Mouse (Mus musculus) hindbrain, postnatal 0 days (tissue): ENCODE data around the gene Inpp5k. TPM values are rescaled to one million over a fixed set of nuclear protein-coding genes. Genes with fewer than 3 reads are reported as not detected.
"Not testable (repeated sequence)": the region's sequence is repeated elsewhere in the genome, so short reads cannot be mapped to it uniquely, and the experiment has no call there.

ENCODE experiments used
- ATAC-seq: fragments of 200-750 bp; cut with Nextera tagmentation; 2 replicates; pipeline ENCODE4 v1.8.0; 2017; ENCODE audit warnings: mild to moderate bottlenecking, moderate TSS enrichment, moderate library complexity
- DNase-seq: peaks from one replicate; pipeline ENCODE4 v3.0.0-alpha.2; 2015; ENCODE audit warnings: low spot score
- H3K27ac ChIP-seq: fragments of 300-500 bp; sonication (generic); 2 replicates; pipeline ENCODE4 v1.5.1; 2014; ENCODE audit warnings: mild to moderate bottlenecking
- H3K27me3 ChIP-seq: fragments of 300-500 bp; sonication (generic); 2 replicates; pipeline ENCODE4 v1.6.1; 2014; ENCODE audit warnings: low read length, mixed read lengths; ENCODE audit not compliant: insufficient read depth
- H3K36me3 ChIP-seq: fragments of 300-500 bp; sonication (generic); 2 replicates; pipeline ENCODE4 v1.6.1; 2014; ENCODE audit warnings: low read length, mixed read lengths; ENCODE audit not compliant: insufficient read depth
- H3K4me1 ChIP-seq: fragments of 300-500 bp; sonication (generic); 2 replicates; pipeline ENCODE4 v1.6.1; 2014; ENCODE audit warnings: antibody characterized with exemption, low read length, mixed read lengths; ENCODE audit not compliant: insufficient read depth
- H3K4me2 ChIP-seq: fragments of 300-500 bp; sonication (generic); 2 replicates; pipeline ENCODE4 v1.6.1; 2014; ENCODE audit warnings: low read depth, mild to moderate bottlenecking, low read length, moderate library complexity, mixed read lengths
- H3K4me3 ChIP-seq: fragments of 300-500 bp; sonication (generic); 2 replicates; pipeline ENCODE4 v1.5.1; 2014; ENCODE audit warnings: low read length
- H3K9ac ChIP-seq: fragments of 300-500 bp; sonication (generic); replicated peaks from 2 replicates; pipeline ENCODE4 v1.6.1; 2014; ENCODE audit warnings: mild to moderate bottlenecking, low read length, moderate library complexity, mixed read lengths
- H3K9me3 ChIP-seq: fragments of 300-500 bp; sonication (generic); 2 replicates; pipeline ENCODE4 v1.6.1; 2016; ENCODE audit warnings: low read length, mixed read lengths
- CTCF ChIP-seq: IDR thresholded peaks from 2 replicates; pipeline ENCODE4 v1.5.1; 2016; ENCODE audit warnings: antibody characterized with exemption, control low read depth, low read depth
- WGBS: fragments of 180-500 bp; shearing (Covaris S2); extraction: QIAGEN DNeasy Blood & Tissue Kit; methylation state at CpG from one replicate; pipeline ENCODE4 v1.1.7; 2014; 5-methylcytosine and 5-hydroxymethylcytosine counted together
- polyA plus RNA-seq: library from polyadenylated mRNA; unstranded; fragments of >200 nt; fragmentation: Nextera tagmentation; extraction: Ambion mirVana; gene quantifications from 2 replicates; pipeline ENCODE4 v1.2.1, GENCODE M21; 2015
- total RNA-seq: library from RNA; depleted of rRNA; stranded (reverse); fragments of >200 nt; gene quantifications from 2 replicates; pipeline ENCODE4 v1.2.3, GENCODE M21; 2014

Inpp5k gene
- total and polyA plus RNA-seq, 2 experiments from 2014 or later, result 43.9 to 52.1 TPM

- H3K27me3 ChIP-seq, result no peaks in the 10 kb centered on the region
- no peaks in the 10 kb centered on the region for H3K4me1 ChIP-seq
- no peak overlapping the region for H3K4me2 ChIP-seq
- H3K4me3 ChIP-seq, result no peak overlapping the region
- H3K27ac ChIP-seq, result no peak overlapping the region
- TF ChIP-seq CTCF, result no peak
- no peak for DNase-seq
- WGBS, result 86% methylated on average over 3 of the region's 3 CpGs
- H3K36me3 ChIP-seq, result peaks cover 42% of the 10 kb centered on the region
- H3K9me3 ChIP-seq, result no peaks in the 10 kb centered on the region
- no peak overlapping the region for H3K9ac ChIP-seq
- no peak for ATAC-seq
These were observed 34.0 kb upstream of the Inpp5k start for GRCm38 (mm10) chr11:75596726-75597255.

DNA sequence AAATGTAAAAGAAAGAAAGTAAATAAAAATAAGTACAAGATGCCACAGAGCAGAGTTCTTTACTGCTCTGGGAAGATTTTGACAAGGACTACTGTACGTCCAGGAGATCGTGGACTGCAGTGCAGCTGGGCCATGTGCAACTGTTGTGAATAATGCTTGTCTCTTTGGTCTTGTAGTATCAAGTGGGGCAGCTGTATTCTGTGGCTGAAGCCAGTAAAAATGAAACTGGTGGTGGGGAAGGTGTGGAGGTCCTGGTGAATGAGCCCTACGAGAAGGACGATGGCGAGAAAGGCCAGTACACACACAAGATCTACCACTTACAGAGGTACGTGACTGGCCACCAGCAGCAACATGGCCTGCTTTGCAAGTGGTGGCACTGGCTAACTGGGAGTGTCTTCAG lies 32.8 kb upstream of the Inpp5k start:
- H3K27ac ChIP-seq, result no peak overlapping the region
- DNase-seq (no peak), ATAC-seq (no peak)
- WGBS, result 93% methylated on average over 6 of the region's 6 CpGs
- no peaks in the 10 kb centered on the region for H3K27me3 ChIP-seq
- no peak overlapping the region for H3K4me2 ChIP-seq
- no peaks in the 10 kb centered on the region for H3K4me1 ChIP-seq
- no peak overlapping the region for H3K9ac ChIP-seq
- no peak overlapping the region for H3K4me3 ChIP-seq
- TF ChIP-seq CTCF, result no peak
- H3K36me3 ChIP-seq, result peaks cover 51% of the 10 kb centered on the region
- H3K9me3 ChIP-seq, result no peaks in the 10 kb centered on the region

- not testable (repeated sequence) for H3K4me3 ChIP-seq, H3K27ac ChIP-seq, DNase-seq, ATAC-seq, H3K9me3 ChIP-seq, H3K27me3 ChIP-seq, H3K4me2 ChIP-seq, H3K4me1 ChIP-seq, H3K9ac ChIP-seq
- WGBS, result 93% methylated on average over 15 of the region's 17 CpGs
- peaks cover 56% of the 10 kb centered on the region for H3K36me3 ChIP-seq
These were observed 31.0 kb upstream of the Inpp5k start for GRCm38 (mm10) chr11:75599802-75600201.

GRCm38 (mm10) chr11:75604826-75605225 lies 26.0 kb upstream of the Inpp5k start:
- Histone ChIP-seq H3K4me1 (no peaks in the 10 kb centered on the region), H3K27ac (no peak overlapping the region), H3K9ac (no peak overlapping the region), H3K36me3 (peaks cover 69% of the 10 kb centered on the region), H3K27me3 (no peaks in the 10 kb centered on the region), H3K9me3 (no peaks in the 10 kb centered on the region), H3K4me2 (no peak overlapping the region), H3K4me3 (no peak overlapping the region)
- no peak for TF ChIP-seq CTCF
- no peak for DNase-seq
- ATAC-seq, result no peak
- 93% methylated on average over 5 of the region's 5 CpGs for WGBS

GRCm38 (mm10) chr11:75605318-75605717 lies 25.5 kb upstream of the Inpp5k start:
- 71% methylated on average over 1 of the region's 1 CpGs for WGBS

DNA sequence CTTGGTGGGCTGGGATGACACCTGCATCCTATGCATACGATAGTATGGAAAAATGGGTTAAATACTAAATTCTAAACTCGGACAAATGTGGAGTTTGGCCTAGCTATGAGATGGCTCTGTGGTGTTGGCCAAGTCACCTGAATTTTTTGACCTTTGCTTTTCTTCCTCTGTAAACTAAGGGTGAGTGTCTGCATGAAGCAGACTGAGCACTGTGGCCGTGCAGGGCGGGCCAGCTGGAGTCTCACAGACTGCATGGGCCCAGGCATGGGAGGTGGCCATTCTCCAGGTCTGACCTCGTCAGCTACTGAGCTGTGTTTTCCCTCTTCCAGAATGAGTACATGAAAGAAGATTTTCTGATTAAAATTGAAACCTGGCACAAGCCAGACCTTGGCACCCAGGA lies 22.0 kb upstream of the Inpp5k start:
- H3K9ac ChIP-seq, result no peak overlapping the region
- no peak overlapping the region for H3K4me2 ChIP-seq
- no peak for DNase-seq
- no peak for ATAC-seq
- 89% methylated on average over 5 of the region's 5 CpGs for WGBS
- H3K36me3 ChIP-seq, result peaks cover 52% of the 10 kb centered on the region
- H3K4me1 ChIP-seq, result no peaks in the 10 kb centered on the region
- H3K27ac ChIP-seq, result no peak overlapping the region
- TF ChIP-seq CTCF, result no peak
- H3K27me3 ChIP-seq, result no peaks in the 10 kb centered on the region
- no peaks in the 10 kb centered on the region for H3K9me3 ChIP-seq
- no peak overlapping the region for H3K4me3 ChIP-seq

More at GRCm38 (mm10) chr11:75605318-75605717, 25.5 kb upstream of the Inpp5k start:
- Histone ChIP-seq H3K4me3 (no peak overlapping the region), H3K4me2 (no peak overlapping the region), H3K27ac (no peak overlapping the region), H3K9me3 (no peaks in the 10 kb centered on the region), H3K4me1 (no peaks in the 10 kb centered on the region), H3K27me3 (no peaks in the 10 kb centered on the region), H3K9ac (no peak overlapping the region), H3K36me3 (peaks cover 71% of the 10 kb centered on the region)
- DNase-seq (no peak), ATAC-seq (no peak)
- no peak for TF ChIP-seq CTCF

DNA sequence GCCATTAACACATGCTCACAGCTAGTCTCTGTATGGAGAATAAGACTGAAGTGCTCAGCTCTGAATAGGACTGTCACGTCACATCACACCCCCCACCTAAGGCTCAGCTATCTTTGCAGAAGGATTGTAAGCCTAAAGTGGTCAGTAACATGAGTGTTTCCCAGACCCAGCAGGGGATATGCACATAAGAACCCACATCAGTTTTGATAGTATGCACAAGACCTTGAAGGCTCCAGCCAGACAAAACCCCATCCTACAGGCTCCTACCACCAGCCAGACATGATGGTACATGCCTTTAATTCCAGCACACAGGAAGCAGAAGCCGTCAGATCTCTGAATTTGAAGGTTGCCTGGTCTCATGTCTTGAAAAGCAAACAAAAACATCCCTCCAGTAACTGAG lies 20.8 kb upstream of the Inpp5k start:
- H3K9me3 ChIP-seq, result no peaks in the 10 kb centered on the region
- H3K27ac ChIP-seq, result no peak overlapping the region
- ATAC-seq, result no peak
- no peak overlapping the region for H3K4me3 ChIP-seq
- 78% methylated on average over 2 of the region's 2 CpGs for WGBS
- no peak overlapping the region for H3K9ac ChIP-seq
- no peak overlapping the region for H3K4me2 ChIP-seq
- H3K4me1 ChIP-seq, result no peaks in the 10 kb centered on the region
- DNase-seq, result no peak
- no peak for TF ChIP-seq CTCF
- H3K36me3 ChIP-seq, result peaks cover 44% of the 10 kb centered on the region
- H3K27me3 ChIP-seq, result no peaks in the 10 kb centered on the region
